Mouse (Mus musculus): ENCODE data around the gene Tshz2.

- no peak for TF ChIP-seq POLR2A (IDR thresholded peaks at IDR 0.05; ENCODE audit: borderline replicate concordance, extremely low read depth, low read depth, low read length)
- no peak for TF ChIP-seq CTCF (IDR thresholded peaks at IDR 0.05; ENCODE audit: insufficient read depth, low read length)
These were observed 39.1 kb upstream of the Tshz2 start for GRCm38 (mm10) chr2:169593742-169594141.

Measured in lung, adult 2 months (tissue).